Mouse (Mus musculus) forebrain, postnatal 0 days (tissue): ENCODE measurements around the gene Zmynd10. TPM values are rescaled to one million over a fixed set of nuclear protein-coding genes. Genes with fewer than 3 reads are reported as not detected.
A peak's percentile ranks its signal among the peaks of the same experiment; 100 is the strongest.

ENCODE experiments used
- ATAC-seq: fragments of 200-750 bp; cut with Nextera tagmentation; 2 replicates; pipeline ENCODE4 v1.8.0; 2017; ENCODE audit warnings: mild to moderate bottlenecking, moderate library complexity
- DNase-seq: peaks from one replicate; pipeline ENCODE4 v3.0.0-alpha.2; 2015
- H3K27ac ChIP-seq: fragments of 300-500 bp; sonication (generic); 2 replicates; pipeline ENCODE4 v1.5.1; 2014; ENCODE audit warnings: low read depth, mild to moderate bottlenecking, antibody characterized with exemption, low read length, moderate library complexity, mixed read lengths
- H3K27me3 ChIP-seq: fragments of 300-500 bp; sonication (generic); 2 replicates; pipeline ENCODE4 v1.6.1; 2014; ENCODE audit warnings: mild to moderate bottlenecking, low read length, mixed read lengths; ENCODE audit not compliant: insufficient read depth
- H3K36me3 ChIP-seq: fragments of 300-500 bp; sonication (generic); 2 replicates; pipeline ENCODE4 v1.6.1; 2014; ENCODE audit warnings: mild to moderate bottlenecking, moderate library complexity; ENCODE audit not compliant: insufficient read depth
- H3K4me1 ChIP-seq: fragments of 300-500 bp; sonication (generic); 2 replicates; pipeline ENCODE4 v1.6.1; 2014; ENCODE audit warnings: antibody characterized with exemption; ENCODE audit not compliant: insufficient read depth
- H3K4me2 ChIP-seq: fragments of 300-500 bp; sonication (generic); 2 replicates; pipeline ENCODE4 v1.6.1; 2014; ENCODE audit warnings: low read depth, mild to moderate bottlenecking, moderate library complexity
- H3K4me3 ChIP-seq: fragments of 300-500 bp; sonication (generic); 2 replicates; pipeline ENCODE4 v1.5.1; 2014; ENCODE audit warnings: low read depth, low read length, mixed read lengths
- H3K9ac ChIP-seq: fragments of 300-500 bp; sonication (generic); 2 replicates; pipeline ENCODE4 v1.6.1; 2014; ENCODE audit warnings: mild to moderate bottlenecking
- H3K9me3 ChIP-seq: fragments of 300-500 bp; sonication (generic); 2 replicates; pipeline ENCODE4 v1.6.1; 2016; ENCODE audit warnings: low read length
- CTCF ChIP-seq: sonication (generic); IDR thresholded peaks from 2 replicates; pipeline ENCODE4 v1.5.1; 2016; ENCODE audit warnings: antibody characterized with exemption, control low read depth, low read depth
- WGBS: fragments of 180-500 bp; shearing (Covaris S2); extraction: QIAGEN DNeasy Blood & Tissue Kit; methylation state at CpG from one replicate; pipeline ENCODE4 v1.1.7; 2014; 5-methylcytosine and 5-hydroxymethylcytosine counted together
- polyA plus RNA-seq: library from polyadenylated mRNA; unstranded; fragments of >200 nt; fragmentation: Nextera tagmentation; extraction: Ambion mirVana; gene quantifications from 2 replicates; pipeline ENCODE4 v1.2.1, GENCODE M21; 2015
- total RNA-seq: library from RNA; depleted of rRNA; stranded (reverse); fragments of >200 nt; gene quantifications from 2 replicates; pipeline ENCODE4 v1.2.3, GENCODE M21; 2014

Zmynd10 gene
- total and polyA plus RNA-seq, 2 experiments from 2014 or later = 7.0 to 11.6 TPM

DNA sequence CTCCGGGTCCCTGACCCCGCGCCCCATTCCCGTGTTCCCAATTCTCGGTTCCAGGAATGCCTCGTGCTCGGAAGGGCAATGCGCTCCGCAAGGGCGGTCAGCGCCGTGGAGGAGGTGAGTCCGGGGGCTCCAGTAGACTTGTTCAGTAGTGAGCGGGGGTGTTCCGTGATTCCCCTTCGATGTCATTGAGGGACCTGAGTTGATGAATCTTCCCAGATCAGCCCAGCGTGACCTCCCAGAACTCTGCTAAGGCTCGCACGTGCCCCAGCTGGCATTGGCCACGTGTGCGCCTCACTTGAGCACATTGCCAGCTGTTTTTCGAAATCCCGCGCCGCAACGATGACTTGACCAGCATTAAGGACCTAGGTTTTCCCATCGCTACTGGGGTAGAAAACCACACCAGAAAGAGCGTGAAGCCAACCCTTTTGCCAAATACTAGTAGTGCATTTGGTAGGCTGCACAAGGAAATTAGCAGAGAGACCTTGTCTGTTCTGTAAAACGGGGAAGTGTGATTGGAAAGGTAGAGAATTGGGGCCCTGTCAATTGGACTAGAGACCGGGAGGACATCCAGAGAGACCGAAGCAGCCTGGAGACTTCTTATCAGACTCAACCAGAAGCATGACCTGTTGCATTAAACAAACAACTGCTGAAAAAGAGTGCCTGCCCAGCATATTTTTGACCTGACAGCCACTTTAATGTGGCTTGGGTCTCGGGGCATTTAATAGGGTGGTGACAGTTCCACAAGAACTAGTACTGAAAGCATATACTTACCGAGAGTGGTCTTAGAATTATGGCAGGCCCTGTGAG lies 40.9 kb downstream of the Zmynd10 start:
- Histone ChIP-seq H3K4me1 (peaks cover 6% of the 10 kb centered on the region; the same call in 1 of the 2 replicates), H3K27me3 (no peaks in the 10 kb centered on the region), H3K4me2 (peak overlapping the region; percentile 74), H3K27ac (no peak overlapping the region), H3K4me3 (peak overlapping the region; percentile 70), H3K9me3 (no peaks in the 10 kb centered on the region), H3K9ac (peak overlapping the region; percentile 52), H3K36me3 (peaks cover 30% of the 10 kb centered on the region)
- TF ChIP-seq CTCF = no peak
- 7% methylated on average over 33 of the region's 33 CpGs for WGBS
- no peak for DNase-seq
- peak; percentile 19 for ATAC-seq

DNA sequence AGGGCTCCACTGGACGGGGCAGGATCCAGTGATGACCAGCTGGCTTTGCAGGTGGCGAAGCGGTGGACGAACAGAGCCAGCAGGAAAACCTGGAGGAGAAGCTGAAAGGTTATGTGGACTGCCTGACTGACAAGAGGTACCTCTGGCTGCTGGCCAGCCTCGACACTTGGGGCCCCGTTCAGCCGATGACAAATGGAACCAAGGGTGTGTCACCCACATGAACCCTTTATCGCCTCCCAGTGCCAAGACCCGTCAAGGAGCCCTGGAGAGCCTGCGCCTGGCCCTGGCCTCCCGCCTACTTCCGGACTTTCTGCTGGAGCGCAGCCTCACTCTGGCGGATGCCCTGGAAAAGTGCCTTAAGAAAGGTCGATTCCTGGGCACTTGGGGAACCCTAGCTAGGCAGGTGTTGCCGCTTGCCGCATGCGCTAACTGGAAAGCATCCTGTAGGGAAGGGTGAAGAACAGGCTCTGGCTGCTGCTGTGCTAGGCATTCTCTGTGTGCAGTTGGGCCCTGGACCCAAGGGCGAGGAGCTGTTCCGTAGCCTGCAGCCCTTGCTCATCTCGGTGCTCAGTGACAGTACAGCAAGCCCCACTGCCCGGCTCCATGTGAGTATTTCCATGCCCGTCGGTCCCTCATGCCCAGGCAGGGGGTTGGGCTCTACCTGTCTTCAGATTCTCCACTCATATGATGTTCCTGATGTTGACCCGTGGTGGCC lies 43.1 kb downstream of the Zmynd10 start:
- Histone ChIP-seq H3K27me3 (no peaks in the 10 kb centered on the region), H3K4me3 (no peak overlapping the region)
- WGBS = 88% methylated on average over 25 of the region's 25 CpGs

DNA sequence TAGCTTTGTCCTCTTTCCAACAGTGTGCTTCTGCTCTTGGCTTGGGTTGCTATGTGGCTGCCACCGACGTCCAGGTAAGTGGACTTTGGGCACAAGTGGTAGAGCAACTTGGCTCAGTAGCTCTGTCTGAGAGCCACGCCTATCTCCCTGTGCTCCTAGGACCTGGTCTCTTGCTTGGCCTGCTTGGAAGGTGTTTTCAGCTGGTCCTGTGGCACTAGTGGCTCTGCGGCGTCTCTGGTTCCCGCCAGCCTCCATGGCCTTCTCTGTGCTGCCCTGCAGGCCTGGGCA lies 43.6 kb downstream of the Zmynd10 start:
- no peaks in the 10 kb centered on the region for H3K27me3 ChIP-seq
- H3K4me3 ChIP-seq = no peak overlapping the region
- ATAC-seq (no peak), DNase-seq (no peak)
- peaks cover 6% of the 10 kb centered on the region; the same call in 1 of the 2 replicates for H3K4me1 ChIP-seq
- H3K4me2 ChIP-seq = no peak overlapping the region
- no peaks in the 10 kb centered on the region for H3K9me3 ChIP-seq
- peaks cover 42% of the 10 kb centered on the region for H3K36me3 ChIP-seq
- no peak overlapping the region for H3K9ac ChIP-seq
- TF ChIP-seq CTCF = no peak
- H3K27ac ChIP-seq = no peak overlapping the region
- 98% methylated on average over 6 of the region's 6 CpGs for WGBS

More for the DNA sequence above, 43.1 kb downstream of the Zmynd10 start:
- peaks cover 6% of the 10 kb centered on the region; the same call in 1 of the 2 replicates for H3K4me1 ChIP-seq
- DNase-seq (no peak), ATAC-seq (no peak)
- H3K27ac ChIP-seq = no peak overlapping the region
- no peak overlapping the region for H3K9ac ChIP-seq
- H3K9me3 ChIP-seq = no peaks in the 10 kb centered on the region
- no peak for TF ChIP-seq CTCF
- peaks cover 42% of the 10 kb centered on the region for H3K36me3 ChIP-seq
- H3K4me2 ChIP-seq = no peak overlapping the region

DNA sequence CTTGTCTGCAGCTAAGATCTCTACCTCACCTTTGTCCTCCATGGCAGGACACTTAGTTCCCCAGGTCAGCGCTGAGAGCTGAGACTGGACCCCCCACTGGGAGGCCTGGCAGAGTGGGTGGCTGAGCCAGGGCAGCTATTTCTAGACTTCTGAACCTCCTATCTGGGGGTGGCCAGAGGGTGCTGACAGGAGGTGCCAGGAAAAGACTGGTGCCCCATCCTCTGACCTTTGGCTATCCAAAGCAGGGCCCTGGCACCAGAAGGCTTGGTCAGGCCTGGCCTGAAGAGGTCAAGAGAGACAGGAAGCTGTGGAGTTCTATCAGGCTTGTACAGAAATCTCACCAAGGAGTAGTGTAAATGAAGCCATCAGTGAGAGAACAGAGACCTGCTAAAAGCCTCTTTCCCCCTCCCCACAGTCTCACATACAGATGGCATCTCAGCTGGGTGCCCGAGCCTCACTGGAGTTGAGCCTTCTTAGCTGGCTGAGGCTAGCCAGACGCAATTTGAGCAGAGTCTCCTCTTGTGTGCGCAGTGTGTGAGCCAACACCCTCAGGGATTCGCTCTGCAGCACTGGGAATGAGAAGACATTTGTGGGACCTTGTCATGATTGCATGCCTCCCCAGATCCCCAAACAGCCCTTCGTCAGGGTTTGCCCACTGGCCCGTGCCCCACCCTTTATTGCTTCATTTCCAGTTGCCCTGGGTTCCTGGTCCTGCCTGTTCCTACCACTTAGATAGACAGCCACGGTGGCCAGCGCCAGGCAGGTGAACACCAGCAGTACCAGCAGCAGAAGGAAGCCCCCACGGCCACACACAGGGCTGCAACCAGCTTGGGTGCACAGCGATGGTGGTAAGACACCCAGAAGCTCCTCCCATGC lies 46.2 kb downstream of the Zmynd10 start:
- H3K27me3 ChIP-seq = no peaks in the 10 kb centered on the region
- H3K9me3 ChIP-seq = no peaks in the 10 kb centered on the region
- peaks cover 42% of the 10 kb centered on the region for H3K36me3 ChIP-seq
- H3K27ac ChIP-seq = no peak overlapping the region
- H3K9ac ChIP-seq = no peak overlapping the region
- 78% methylated on average over 11 of the region's 11 CpGs for WGBS
- H3K4me3 ChIP-seq = no peak overlapping the region
- no peak overlapping the region for H3K4me2 ChIP-seq
- ATAC-seq (peak; percentile 64), DNase-seq (peak; percentile 31)
- H3K4me1 ChIP-seq = peaks cover 2% of the 10 kb centered on the region; the same call in 1 of the 2 replicates
- TF ChIP-seq CTCF = no peak

DNA sequence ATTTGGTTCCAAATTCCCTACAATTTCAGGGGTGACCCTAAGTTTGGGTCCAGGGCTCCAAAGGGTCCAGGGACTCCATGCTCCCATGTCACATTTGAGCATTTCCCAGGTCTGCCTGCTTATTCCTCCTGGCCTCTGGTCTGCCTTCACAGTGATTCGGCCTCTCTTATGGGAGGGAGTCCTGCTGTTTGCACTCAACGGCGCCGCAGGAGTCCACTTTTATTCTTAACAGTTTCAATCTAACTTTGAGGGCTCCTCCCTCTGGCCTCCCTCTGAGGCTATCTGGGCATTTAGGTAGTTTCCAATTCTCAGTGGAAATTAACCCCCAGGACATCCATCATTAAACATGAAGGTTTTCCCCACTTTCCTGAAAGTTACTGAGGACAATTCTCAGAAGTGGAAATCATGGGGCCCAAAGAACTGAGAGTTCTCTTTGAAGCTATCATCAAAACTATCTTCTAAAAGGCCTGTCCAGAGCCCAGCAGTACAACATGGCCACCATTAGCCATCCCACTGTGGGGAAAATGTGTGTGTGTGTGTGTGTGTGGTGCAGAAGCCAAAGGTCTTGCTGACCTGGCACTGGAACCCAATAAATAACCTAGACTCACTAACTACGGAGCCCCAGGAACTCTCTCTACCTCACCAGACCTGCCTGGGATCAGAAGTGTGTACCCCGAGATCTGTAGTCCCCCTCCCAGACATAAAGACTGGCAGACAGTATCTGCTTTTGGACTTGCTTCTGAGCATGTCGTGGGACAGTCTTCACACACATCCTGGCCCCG lies 47.4 kb downstream of the Zmynd10 start:
- Histone ChIP-seq H3K9ac (no peak overlapping the region), H3K27ac (no peak overlapping the region), H3K4me2 (no peak overlapping the region), H3K36me3 (peaks cover 42% of the 10 kb centered on the region), H3K9me3 (no peaks in the 10 kb centered on the region), H3K27me3 (no peaks in the 10 kb centered on the region), H3K4me3 (no peak overlapping the region), H3K4me1 (no peaks in the 10 kb centered on the region)
- no peak for TF ChIP-seq CTCF
- ATAC-seq = no peak
- no peak for DNase-seq
- 74% methylated on average over 8 of the region's 8 CpGs for WGBS
